31 mouse cellular contexts compared by ENCODE assay signal in the genomic region with DNA sequence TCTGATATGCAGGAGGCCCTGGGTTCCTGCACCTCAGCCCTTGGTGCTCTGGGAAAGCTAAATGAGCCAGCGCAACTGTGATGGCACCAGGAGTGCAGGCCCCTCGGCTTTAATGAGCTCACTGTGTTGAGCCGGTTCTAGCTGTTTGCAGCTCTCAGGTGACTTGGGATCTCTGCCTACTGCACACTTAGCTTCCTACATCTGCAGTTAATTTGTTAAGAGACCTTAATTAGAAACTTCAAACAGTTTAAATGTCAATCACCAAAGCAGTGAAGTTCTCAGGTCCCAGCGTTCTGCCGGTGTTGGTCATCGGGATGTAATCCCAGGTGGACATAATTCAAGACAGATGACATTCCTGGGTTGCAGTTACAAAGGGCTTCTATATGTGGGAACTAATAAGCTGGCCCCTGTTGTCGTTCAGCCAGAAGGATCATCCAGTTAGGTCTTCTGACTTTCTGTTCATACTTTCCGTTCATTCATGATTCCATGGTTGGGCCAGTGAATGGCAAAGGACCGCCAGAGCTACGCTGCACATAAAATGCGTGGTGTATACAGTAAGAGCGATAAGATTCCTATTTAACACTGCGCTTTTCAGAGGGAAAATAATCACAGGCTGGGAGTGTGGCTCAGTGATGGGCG. TPM values are rescaled to one million over a fixed set of nuclear protein-coding genes. Genes with fewer than 3 reads are reported as not detected.
DNase-seq lines count a peak whose midpoint lies in the region; ATAC-seq lines count a peak whose summit lies in the region.
"Had no signal": no experiment of that assay in that cellular context is flagged by ENCODE, and none has a peak within 500 bp of the region (broad histone marks: within the 10 kb centered on the region; RNA-seq: fewer than 3 reads in every experiment).

No protein-coding gene starts in this region.

- H3K36me3 ChIP-seq in embryonic facial prominence, embryonic 11.5 days (replicated peaks; ENCODE audit: control insufficient read depth, insufficient read depth, low read depth, low read length), result no peaks in the 10 kb centered on the region; the same call in 1 of the 2 replicates
- peaks cover 4% of the 10 kb centered on the region; the same call in 1 of the 2 replicates for H3K36me3 ChIP-seq in limb, embryonic 10.5 days
- H3K36me3 ChIP-seq: embryonic facial prominence, embryonic 12.5 days; forebrain, embryonic 12.5 days; hindbrain, embryonic 13.5 days; liver, embryonic 12.5 days; midbrain, embryonic 12.5 days had no signal

- H3K27ac ChIP-seq in embryonic facial prominence, embryonic 11.5 days (replicated peaks; ENCODE audit: low read depth, low read length), result no peak overlapping the region
- H3K27ac ChIP-seq in limb, embryonic 10.5 days, result peak overlapping the region; percentile 85
- H3K27ac ChIP-seq: embryonic facial prominence, embryonic 12.5 days; forebrain, embryonic 12.5 days; hindbrain, embryonic 13.5 days; liver, embryonic 12.5 days; midbrain, embryonic 12.5 days had no signal

- no peaks in the 10 kb centered on the region for H3K27me3 ChIP-seq in embryonic facial prominence, embryonic 11.5 days (ENCODE audit: control insufficient read depth, insufficient read depth, low read length)
- H3K27me3 ChIP-seq in limb, embryonic 10.5 days (ENCODE audit: low read depth, poor library complexity, severe bottlenecking), result 0 out of 2 replicates have a peak, but pooled peaks cover 6% of the 10 kb centered on the region
- H3K27me3 ChIP-seq: CH12.LX; embryonic facial prominence, embryonic 12.5 days; forebrain, embryonic 12.5 days; hindbrain, embryonic 13.5 days; liver, embryonic 12.5 days; midbrain, embryonic 12.5 days had no signal

- H3K4me1 ChIP-seq in embryonic facial prominence, embryonic 11.5 days (ENCODE audit: control insufficient read depth, insufficient read depth, low read length), result no peaks in the 10 kb centered on the region
- peaks cover 52% of the 10 kb centered on the region for H3K4me1 ChIP-seq in limb, embryonic 10.5 days
- H3K4me1 ChIP-seq: embryonic facial prominence, embryonic 12.5 days; forebrain, embryonic 12.5 days; hindbrain, embryonic 13.5 days; midbrain, embryonic 12.5 days had no signal

- H3K4me2 ChIP-seq in embryonic facial prominence, embryonic 11.5 days (ENCODE audit: low read depth, low read length), result no peak overlapping the region
- H3K4me2 ChIP-seq: embryonic facial prominence, embryonic 12.5 days; forebrain, embryonic 12.5 days; heart, embryonic 11.5 days; hindbrain, embryonic 13.5 days; liver, embryonic 12.5 days; midbrain, embryonic 12.5 days had no signal

- no peaks in the 10 kb centered on the region for H3K9me3 ChIP-seq in embryonic facial prominence, embryonic 11.5 days (replicated peaks; ENCODE audit: control insufficient read depth, low read length)
- no peaks in the 10 kb centered on the region; the same call in 1 of the 2 replicates for H3K9me3 ChIP-seq in limb, embryonic 10.5 days (replicated peaks)
- H3K9me3 ChIP-seq: embryonic facial prominence, embryonic 12.5 days; hindbrain, embryonic 13.5 days; liver, embryonic 12.5 days had no signal

- peak; percentile 68 for ATAC-seq in embryonic facial prominence, embryonic 11.5 days (replicated peaks; ENCODE audit: insufficient number of reproducible peaks, low FRiP score, low TSS enrichment, low read depth)
- ATAC-seq: activated CD4-positive, CD25-positive, alpha-beta regulatory T cell, adult 4 months; inflammation-experienced regulatory T-cells, adult 6 months; liver, embryonic 12.5 days; liver, postnatal 0 days had no signal

- H3K4me3 ChIP-seq in embryonic facial prominence, embryonic 11.5 days (ENCODE audit: low read depth, low read length), result no peak overlapping the region
- 0 out of 2 replicates have a peak overlapping the region, but pooled peaks have one; percentile 13 for H3K4me3 ChIP-seq in limb, embryonic 10.5 days
- H3K4me3 ChIP-seq: embryonic facial prominence, embryonic 12.5 days; erythroblast, embryonic 14.5 days; forebrain, embryonic 12.5 days; hindbrain, embryonic 13.5 days; liver, embryonic 12.5 days; midbrain, embryonic 12.5 days had no signal

- DNase-seq in embryo, embryonic 11 days, result peak; percentile 70
- DNase-seq in embryonic facial prominence, embryonic 11.5 days (ENCODE audit: low spot score), result peak; percentile 82
- DNase-seq in limb, embryonic 10.5 days (ENCODE audit: low spot score), result peak; percentile 63
- DNase-seq in mesoderm, embryonic 11.5 days (ENCODE audit: low read depth, low spot score), result peak; percentile 59
- DNase-seq in ovary, postnatal 36 days (ENCODE audit: low spot score), result no peak
- DNase-seq in testis, postnatal 10 days (ENCODE audit: low spot score), result no peak
- DNase-seq in liver, result no peak
- DNase-seq: adrenal gland, adult 8-10 months; B cell, adult 2 months; cerebellum, adult 9-10 months; cerebellum, postnatal 36 days; gastrocnemius, postnatal 25 days; heart, adult 11 months; heart, postnatal 36 days; kidney, adult 11 months; kidney, postnatal 14 days; liver, postnatal 0 days; lung, postnatal 36 days; spleen, adult 18-20 months; thymus, adult 18-20 months; thymus, postnatal 25 days had no signal

- H3K9ac ChIP-seq in embryonic facial prominence, embryonic 11.5 days (replicated peaks; ENCODE audit: low read length), result no peak overlapping the region
- H3K9ac ChIP-seq: embryonic facial prominence, embryonic 12.5 days; forebrain, embryonic 12.5 days; hindbrain, embryonic 13.5 days; liver, embryonic 12.5 days; liver, postnatal 0 days; midbrain, embryonic 12.5 days had no signal

- 39% methylated on average over 14 of the region's 14 CpGs for WGBS in embryonic facial prominence, embryonic 11.5 days
- WGBS in limb, embryonic 10.5 days, result 35% methylated on average over 14 of the region's 14 CpGs

RNA-seq across cellular contexts. Expression of gene Clybl, which starts 18.9 kb away (rescaled TPM):
- polyA plus RNA-seq in embryonic facial prominence, embryonic 11.5 days (2014; fragmentation: Nextera tagmentation; extraction: Ambion mirVana), result 29.1 and 31.2 TPM in 2 replicates
- polyA plus RNA-seq in limb, embryonic 10.5 days (2016; fragmentation: Nextera tagmentation; extraction: Ambion mirVana), result 25.1 and 26.7 TPM in 2 replicates

Comparison
In these comparisons a context has a peak if more than half of its experiments do, and no peak if none do; other contexts are left out.
1. DNase-seq: peak in embryo, embryonic 11 days (single experiment), embryonic facial prominence, embryonic 11.5 days (single experiment), limb, embryonic 10.5 days (single experiment) and mesoderm, embryonic 11.5 days (single experiment); none in ovary, postnatal 36 days (single experiment), testis, postnatal 10 days (single experiment) and liver (single experiment).